Mouse (Mus musculus) c-Kit-positive CD71-positive TER-119-negative erythroid progenitor cells, embryonic 14.5 days (primary cell): ENCODE data around the gene Ddx6.
A peak's percentile ranks its signal among the peaks of the same experiment; 100 is the strongest.
"Not testable (repeated sequence)": the region's sequence is repeated elsewhere in the genome, so short reads cannot be mapped to it uniquely, and the experiment has no call there.

ENCODE experiments used
- DNase-seq: peaks from one replicate; pipeline ENCODE4 v3.0.0-alpha.2; 2013; ENCODE audit warnings: low read depth

Gene Ddx6

GRCm38 (mm10) chr9:44604779-44605615 is at the start of gene Ddx6:
TSS of gene Ddx6 (plus strand) at chr9:44604892.
- DNase-seq: peak; percentile 53

- peak; percentile 67 for DNase-seq
These were observed 43.1 kb upstream of the Ddx6 start, which contains the start of gene Cxcr5 for GRCm38 (mm10) chr9:44561597-44561996. TSS of gene Cxcr5 (minus strand) at chr9:44561877.

GRCm38 (mm10) chr9:44562936-44563335 is 41.8 kb upstream of the Ddx6 start:
- DNase-seq: no peak

- peak; percentile 70 for DNase-seq
These were observed 39.3 kb upstream of the Ddx6 start for GRCm38 (mm10) chr9:44565367-44565766.

DNA sequence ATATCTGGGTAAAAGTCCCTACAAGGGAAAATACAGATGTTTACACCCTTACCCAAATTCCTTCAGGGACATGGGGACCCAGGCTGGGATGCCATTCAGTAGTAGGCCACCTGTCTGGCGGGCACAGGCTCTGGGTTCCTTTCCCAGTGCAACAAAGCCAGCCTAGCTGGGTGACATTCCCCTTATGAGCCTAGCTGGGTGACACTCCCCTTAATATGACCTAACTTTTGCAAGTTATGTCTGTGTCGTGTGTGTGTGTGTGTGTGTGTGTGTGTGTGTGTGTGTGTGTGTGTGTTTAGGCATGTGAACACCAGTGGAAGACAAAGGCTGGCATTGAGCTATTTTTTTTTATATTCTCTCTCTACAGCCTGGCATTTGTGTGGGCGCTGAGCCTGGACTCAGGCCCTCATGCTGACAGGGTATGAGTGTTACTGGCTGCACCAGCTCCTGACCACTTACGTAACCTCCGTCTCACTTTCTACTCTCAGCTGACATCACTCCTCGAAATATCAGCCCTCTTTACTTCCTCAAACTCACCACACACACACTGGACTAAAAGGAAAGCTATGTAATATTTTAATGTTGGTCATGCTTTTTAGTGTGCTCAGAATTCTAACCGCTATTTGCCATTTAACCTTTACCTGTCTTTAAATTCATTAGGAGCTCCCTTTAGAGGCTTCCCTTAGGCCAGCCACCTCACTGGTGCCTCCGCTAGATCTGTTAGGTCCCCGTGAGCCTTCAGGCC is 37.2 kb upstream of the Ddx6 start:
- no peak for DNase-seq

GRCm38 (mm10) chr9:44568083-44568455 is 36.6 kb upstream of the Ddx6 start:
- no peak for DNase-seq

- DNase-seq: no peak
These were observed 33.7 kb upstream of the Ddx6 start for GRCm38 (mm10) chr9:44570939-44571382.

- no peak for DNase-seq
These were observed 31.4 kb upstream of the Ddx6 start for GRCm38 (mm10) chr9:44573306-44573705.

DNA sequence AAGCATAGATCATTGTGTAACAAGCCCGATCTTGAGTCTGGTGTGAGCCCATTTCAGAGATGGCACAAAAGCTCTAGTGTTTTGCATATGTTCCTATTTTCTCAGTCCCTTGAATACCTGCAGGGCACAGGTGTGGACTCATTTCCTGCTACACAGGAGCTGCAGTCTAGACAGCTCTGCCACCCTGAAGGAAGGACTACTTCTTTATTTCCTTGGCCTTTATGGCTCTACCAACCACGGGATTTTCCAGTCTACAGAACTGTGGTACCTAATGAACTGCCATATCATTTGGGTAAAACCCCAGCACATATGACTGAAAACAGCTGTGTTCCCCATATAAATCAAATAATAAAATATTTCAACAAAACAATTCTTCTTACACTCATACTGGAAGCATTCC is 29.6 kb upstream of the Ddx6 start:
- DNase-seq: no peak

DNA sequence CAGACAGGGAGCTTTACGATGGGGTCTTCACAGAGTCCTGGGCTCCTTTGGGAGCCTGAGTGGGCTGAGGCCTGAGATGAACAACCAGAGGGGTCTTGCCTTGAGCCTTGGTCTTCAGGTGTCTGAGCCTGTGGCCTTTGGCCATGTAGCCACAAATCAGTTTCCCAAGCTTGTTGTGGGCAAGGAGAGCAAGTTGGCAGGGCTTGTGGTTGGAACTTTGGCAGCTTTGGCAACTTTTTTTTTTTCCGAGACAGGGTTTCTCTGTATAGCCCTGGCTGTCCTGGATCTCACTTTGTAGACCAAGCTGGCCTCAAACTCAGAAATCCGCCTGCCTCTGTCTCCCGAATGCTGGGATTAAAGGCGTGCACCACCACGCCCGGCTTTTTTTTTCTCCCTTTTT is 28.6 kb upstream of the Ddx6 start:
- not testable (repeated sequence) for DNase-seq

- DNase-seq: peak; percentile 74
These were observed 25.3 kb upstream of the Ddx6 start for GRCm38 (mm10) chr9:44579392-44579791.

GRCm38 (mm10) chr9:44580085-44580484 is 24.6 kb upstream of the Ddx6 start:
- DNase-seq: peak; percentile 71

DNA sequence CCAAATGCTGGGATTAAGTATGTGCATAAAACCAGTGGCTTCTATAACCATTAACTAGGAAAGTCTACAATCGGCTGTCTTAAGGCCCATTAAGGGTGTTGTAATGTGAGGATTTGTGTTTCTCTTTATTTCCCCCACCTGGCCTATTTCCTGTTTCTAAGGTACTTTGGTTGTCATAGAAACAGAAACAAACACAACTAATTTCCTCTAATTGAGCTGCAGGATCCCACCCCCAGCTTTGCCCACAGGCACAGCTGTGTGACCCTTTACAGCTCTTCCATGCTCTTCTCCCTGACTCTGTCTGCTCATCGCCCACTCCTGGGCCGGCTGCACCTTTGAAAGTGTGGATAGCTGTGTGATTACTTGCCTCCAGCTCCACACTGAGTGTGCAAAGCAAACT is 23.3 kb upstream of the Ddx6 start:
- no peak for DNase-seq

DNA sequence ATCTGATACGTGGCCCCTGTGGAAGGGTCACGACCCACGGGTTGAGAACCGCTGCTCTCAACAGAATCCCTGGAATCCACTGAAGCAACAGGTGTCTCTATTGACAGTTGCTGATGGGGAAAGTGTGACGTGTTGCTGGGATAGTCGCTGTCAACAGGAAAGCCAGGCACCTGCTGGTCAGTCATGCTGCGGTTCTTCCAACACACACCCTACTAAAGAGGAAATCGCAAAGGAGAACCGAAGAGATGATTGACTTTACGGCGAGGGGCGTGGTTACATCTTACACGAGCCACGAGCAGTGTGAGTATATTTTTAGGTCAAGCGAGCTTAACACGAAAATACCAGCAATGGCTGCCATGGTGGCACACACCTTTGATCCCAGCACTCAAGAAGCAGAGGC is 22.3 kb upstream of the Ddx6 start:
- no peak for DNase-seq

DNA sequence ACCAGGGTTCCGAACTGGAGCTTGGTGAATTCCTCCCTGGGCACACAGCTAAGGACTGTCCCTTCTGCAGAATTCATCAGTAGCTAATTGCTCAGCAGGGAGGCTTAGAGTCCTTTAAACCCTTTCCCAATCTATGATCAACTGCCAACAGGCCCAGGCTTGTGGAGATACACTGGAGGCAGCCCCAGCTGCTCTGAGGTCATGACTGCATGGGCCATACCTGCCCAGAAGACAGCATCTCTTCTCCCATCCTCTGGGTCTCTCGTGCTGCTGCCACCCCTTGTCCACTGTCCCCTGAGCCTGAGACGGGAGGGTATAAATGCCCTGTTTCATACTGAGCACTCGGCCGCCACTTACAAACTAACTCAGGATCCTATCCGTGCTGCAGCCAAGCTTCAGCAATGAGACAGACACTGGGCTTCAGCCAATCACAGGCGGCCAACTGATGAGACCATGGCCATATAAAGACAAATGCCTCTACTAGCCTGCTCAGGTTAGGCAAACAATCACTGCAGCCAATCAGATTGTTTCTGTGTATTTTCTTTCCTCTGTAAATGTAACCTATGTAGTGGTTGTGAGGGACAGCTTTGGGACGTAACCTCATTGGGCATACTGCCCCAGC is 17.9 kb upstream of the Ddx6 start:
- no peak for DNase-seq

GRCm38 (mm10) chr9:44587262-44588160 is 17.2 kb upstream of the Ddx6 start:
- DNase-seq: no peak

GRCm38 (mm10) chr9:44588605-44589004 is 16.1 kb upstream of the Ddx6 start:
- no peak for DNase-seq

DNA sequence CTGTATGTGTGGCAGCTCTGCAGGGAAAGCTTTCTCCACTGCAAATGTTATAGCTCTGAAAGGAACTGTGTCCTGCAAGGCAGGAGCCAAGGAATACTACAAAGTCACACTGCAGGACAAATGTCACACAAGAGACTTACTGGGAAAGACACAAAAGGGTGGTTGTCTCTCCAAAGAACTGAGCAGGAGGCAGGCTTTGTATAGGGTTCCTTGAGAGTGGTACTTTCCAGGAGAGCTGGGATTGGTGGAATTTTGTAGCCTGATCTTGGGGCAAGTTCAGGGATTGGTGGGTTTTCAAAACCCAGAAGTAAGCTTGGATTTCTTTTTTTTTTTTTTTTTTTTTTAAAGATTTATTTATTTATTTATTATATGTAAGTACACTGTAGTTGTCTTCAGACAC is 15.6 kb upstream of the Ddx6 start:
- no peak for DNase-seq

- DNase-seq: no peak
These were observed 13.7 kb upstream of the Ddx6 start for GRCm38 (mm10) chr9:44590969-44591368.

GRCm38 (mm10) chr9:44591595-44592188 is 13.0 kb upstream of the Ddx6 start:
- no peak for DNase-seq

DNA sequence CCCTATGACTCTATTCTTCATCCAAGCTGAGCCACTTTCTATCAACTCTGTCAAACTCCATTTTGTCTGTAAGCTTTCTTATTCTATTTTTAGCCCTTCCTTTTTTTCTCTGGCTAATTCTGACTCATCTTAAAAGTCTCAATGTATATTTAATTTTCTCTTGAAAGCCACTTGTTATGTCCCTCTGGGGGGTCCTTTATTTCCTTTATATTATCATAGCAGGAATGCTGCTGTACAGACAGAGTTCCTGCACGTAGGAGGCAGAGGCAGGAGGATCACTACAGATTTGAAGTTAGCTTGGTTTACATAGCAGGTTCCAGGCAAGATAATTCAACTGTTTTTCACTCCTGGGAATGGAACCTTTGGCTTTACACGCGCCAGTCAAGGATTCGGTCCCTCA is 11.5 kb upstream of the Ddx6 start:
- no peak for DNase-seq
